Mouse (Mus musculus) brain, embryonic 14.5 days (tissue): ENCODE results near the gene Lef1. TPM values are rescaled to one million over a fixed set of nuclear protein-coding genes. Genes with fewer than 3 reads are reported as not detected.

Source experiments
- DNase-seq: peaks from one replicate; pipeline ENCODE4 v3.0.0-alpha.2; 2011; ENCODE audit warnings: low read depth
- CTCF ChIP-seq: fragments of 200-500 bp; IDR thresholded peaks from 2 replicates; pipeline ENCODE4 v1.5.1; 2012; ENCODE audit warnings: inconsistent platforms, mild to moderate bottlenecking, moderate library complexity, borderline replicate concordance; ENCODE audit not compliant: insufficient read depth, insufficient read length; ENCODE audit errors: extremely low read depth
- POLR2A ChIP-seq: fragments of 200-500 bp; IDR thresholded peaks from 2 replicates; pipeline ENCODE4 v1.6.1; 2012; ENCODE audit warnings: mild to moderate bottlenecking, inconsistent platforms, borderline replicate concordance; ENCODE audit not compliant: poor library complexity, insufficient read depth, insufficient read length, severe bottlenecking; ENCODE audit errors: extremely low read depth
- polyA plus RNA-seq: library from polyadenylated mRNA; depleted of rRNA; stranded (reverse); fragments of >200 nt; gene quantifications from 2 replicates; pipeline ENCODE4 v1.2.3, GENCODE M21; 2012

Gene Lef1
- polyA plus RNA-seq, 1 experiment = 54.7 TPM

GRCm38 (mm10) chr3:131109066-131109685 is 1.1 kb upstream of the Lef1 start:
- DNase-seq = no peak
- TF ChIP-seq POLR2A (no peak), CTCF (no peak)

GRCm38 (mm10) chr3:131109686-131110070 is 593 bp upstream of the Lef1 start:
- peak; percentile 79 for DNase-seq
- TF ChIP-seq POLR2A (no peak), CTCF (no peak)

GRCm38 (mm10) chr3:131111151-131111850 is 1.0 kb downstream of the Lef1 start:
- DNase-seq = peak; percentile 66
- TF ChIP-seq POLR2A = no peak

GRCm38 (mm10) chr3:131111851-131112572 is 1.7 kb downstream of the Lef1 start:
- DNase-seq = peak; percentile 76
- TF ChIP-seq POLR2A (no peak), CTCF (no peak)

GRCm38 (mm10) chr3:131112573-131112955 is 2.3 kb downstream of the Lef1 start:
- no peak for TF ChIP-seq POLR2A
- TF ChIP-seq CTCF = no peak

GRCm38 (mm10) chr3:131113029-131113428 is 2.8 kb downstream of the Lef1 start:
- DNase-seq = no peak
- no peak for TF ChIP-seq POLR2A
- no peak for TF ChIP-seq CTCF

More at GRCm38 (mm10) chr3:131112573-131112955, 2.3 kb downstream of the Lef1 start:
- DNase-seq = no peak

GRCm38 (mm10) chr3:131116116-131116515 is 5.8 kb downstream of the Lef1 start:
- no peak for DNase-seq
- no peak for TF ChIP-seq POLR2A
- TF ChIP-seq CTCF = no peak

GRCm38 (mm10) chr3:131117352-131117751 is 7.1 kb downstream of the Lef1 start:
- no peak for DNase-seq
- TF ChIP-seq POLR2A (no peak), CTCF (no peak)

- no peak for DNase-seq
Observed at GRCm38 (mm10) chr3:131117883-131118282, 7.6 kb downstream of the Lef1 start.

GRCm38 (mm10) chr3:131119435-131119834 is 9.2 kb downstream of the Lef1 start:
- TF ChIP-seq POLR2A = no peak

More at GRCm38 (mm10) chr3:131117883-131118282, 7.6 kb downstream of the Lef1 start:
- TF ChIP-seq CTCF (no peak), POLR2A (no peak)

GRCm38 (mm10) chr3:131123501-131123900 is 13.2 kb downstream of the Lef1 start:
- no peak for DNase-seq
- TF ChIP-seq POLR2A (no peak), CTCF (no peak)

More at GRCm38 (mm10) chr3:131119435-131119834, 9.2 kb downstream of the Lef1 start:
- no peak for DNase-seq
